Mouse (Mus musculus) gastrocnemius, postnatal 14 days (tissue): Measurements from ENCODE around the gene Ccs. TPM values are rescaled to one million over a fixed set of nuclear protein-coding genes. Genes with fewer than 3 reads are reported as not detected.

Experiments used
- DNase-seq: peaks from one replicate; pipeline ENCODE4 v3.0.0; 2021; ENCODE audit warnings: mixed read lengths
- intact Hi-C: fragments of 180-260 bp; cut with DNase I; formaldehyde crosslinking; loops from one replicate; pipeline ENCODE4 v1.15.1; 2025; ENCODE audit warnings: low total_unique reads
- total RNA-seq, 2 experiments: library from RNA; stranded (reverse); gene quantifications; 2 replicates each; pipeline ENCODE4 v1.2.3; 2021

Ccs gene
- total RNA-seq, 2 experiments from 2014 or later: 31.4 to 34.1 TPM

DNA sequence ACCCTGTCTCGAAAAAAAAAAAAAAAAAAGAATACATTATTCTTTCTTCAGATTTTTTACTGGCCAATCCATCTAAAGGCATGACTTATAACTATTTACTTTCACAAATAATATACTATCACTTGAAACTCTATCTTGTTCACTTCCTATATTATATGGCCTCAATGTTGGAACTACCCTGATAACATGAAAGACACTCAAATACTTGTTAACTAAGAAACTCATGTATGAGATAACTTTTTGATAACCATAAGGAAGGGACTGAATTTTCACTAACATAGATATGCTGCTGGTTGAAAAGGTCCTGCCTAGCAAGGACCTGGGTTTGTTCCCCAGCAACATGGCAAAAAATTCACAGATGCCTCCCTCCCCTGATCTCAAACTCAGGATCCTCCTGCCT is 43.2 kb downstream of the Ccs start:
- DNase-seq: no peak
- intact Hi-C loops: no loop called here

DNA sequence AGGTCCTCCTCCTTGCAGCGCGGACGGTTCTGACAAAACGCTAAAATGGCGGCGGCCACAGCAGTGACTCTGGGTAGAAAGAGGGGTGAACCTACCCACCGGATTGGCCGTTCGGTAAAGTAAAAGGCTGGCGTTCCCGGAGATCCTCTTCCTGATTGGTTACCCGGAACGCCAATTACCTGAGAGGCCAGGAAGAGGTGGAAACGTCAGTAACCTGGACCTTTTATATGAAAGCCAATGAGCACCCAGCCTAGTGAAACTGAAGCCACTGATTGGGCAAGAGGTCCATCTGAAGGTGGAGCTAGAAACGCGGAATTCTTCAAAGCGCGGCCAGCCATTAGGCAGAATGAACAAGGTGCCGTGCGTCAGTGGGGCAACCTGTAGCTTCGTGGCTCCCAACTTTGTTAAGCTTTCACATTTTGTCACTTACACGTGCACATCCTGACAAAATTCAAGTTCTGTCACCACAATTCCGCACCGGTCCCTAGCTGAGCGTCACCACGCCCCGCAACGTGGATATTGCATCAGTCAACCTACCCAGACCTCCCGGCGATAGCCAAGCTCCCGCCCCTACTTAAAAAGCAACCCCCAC is 45.2 kb downstream of the Ccs start, which contains the start of gene Rbm4:
Gene Rbm4, minus strand, starts transcription at position 71 of the 592 bp plus-strand sequence.
- intact Hi-C loops: no loop called here
- peak; percentile 95 for DNase-seq

DNA sequence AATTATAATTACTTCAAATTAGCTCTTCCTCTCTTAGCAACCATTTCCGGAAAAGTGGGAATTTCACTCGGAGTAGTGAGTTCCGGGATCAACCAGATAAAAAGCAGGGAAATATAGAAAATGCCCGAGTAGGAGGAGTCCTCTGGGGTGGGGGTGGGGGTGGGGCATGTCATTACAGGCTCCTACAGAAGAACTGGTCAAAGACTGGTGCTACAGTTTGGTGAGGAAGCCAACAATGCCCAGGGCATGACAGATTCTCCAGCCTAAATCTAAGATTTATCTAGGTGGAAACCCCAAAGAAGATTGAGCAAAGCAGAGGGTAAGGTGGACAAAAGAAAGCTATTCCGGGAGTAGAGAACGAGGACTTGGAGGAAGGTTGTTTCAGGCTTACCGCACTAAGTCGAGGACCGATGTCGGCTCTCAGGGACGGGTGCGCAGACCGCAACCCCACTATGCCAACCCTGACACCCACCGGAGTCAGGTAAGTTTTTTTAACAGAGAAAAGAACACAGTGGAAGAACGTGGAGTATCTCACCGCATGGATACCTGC is 45.8 kb downstream of the Ccs start:
- DNase-seq: no peak
- intact Hi-C loops: no loop called here

DNA sequence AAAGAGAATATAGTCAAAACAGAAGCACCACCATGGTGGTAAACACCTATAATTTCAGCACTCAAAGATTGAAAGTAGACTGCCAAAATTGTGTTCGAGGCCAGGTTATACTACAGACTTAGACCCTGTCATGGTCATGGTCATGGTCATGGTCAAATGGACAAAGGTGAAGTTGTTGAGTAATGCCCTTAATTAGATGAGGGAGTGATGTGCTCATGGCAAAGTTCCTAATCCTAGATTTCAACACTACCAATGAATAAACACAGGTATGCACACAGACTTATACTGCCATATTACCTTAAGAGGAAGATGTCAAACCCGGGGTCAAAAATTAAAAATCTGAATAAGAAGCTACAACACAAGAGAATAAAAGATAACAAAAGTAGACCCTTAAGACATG is 52.8 kb downstream of the Ccs start:
- DNase-seq: no peak
- intact Hi-C loops: no loop called here

DNA sequence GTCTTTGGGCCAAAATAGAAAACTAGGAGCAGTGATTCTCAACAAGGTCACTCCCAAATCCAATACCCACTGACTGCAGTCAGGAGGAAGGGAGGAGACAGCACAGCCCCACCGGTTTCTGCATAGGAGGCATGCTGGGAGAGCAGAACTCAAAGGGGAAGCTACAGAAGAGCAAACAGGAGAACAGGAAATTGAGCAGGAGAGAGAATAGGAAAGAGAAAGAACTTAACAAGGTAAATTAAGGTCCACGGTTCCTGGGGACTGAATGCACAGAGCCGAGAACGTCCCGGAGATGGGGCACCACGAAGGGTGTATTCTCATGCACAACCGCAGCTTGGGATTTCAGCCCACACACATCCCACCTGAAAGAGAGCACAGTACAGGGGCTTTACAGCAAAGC is 53.9 kb downstream of the Ccs start:
- intact Hi-C loops: no loop called here
- no peak for DNase-seq

DNA sequence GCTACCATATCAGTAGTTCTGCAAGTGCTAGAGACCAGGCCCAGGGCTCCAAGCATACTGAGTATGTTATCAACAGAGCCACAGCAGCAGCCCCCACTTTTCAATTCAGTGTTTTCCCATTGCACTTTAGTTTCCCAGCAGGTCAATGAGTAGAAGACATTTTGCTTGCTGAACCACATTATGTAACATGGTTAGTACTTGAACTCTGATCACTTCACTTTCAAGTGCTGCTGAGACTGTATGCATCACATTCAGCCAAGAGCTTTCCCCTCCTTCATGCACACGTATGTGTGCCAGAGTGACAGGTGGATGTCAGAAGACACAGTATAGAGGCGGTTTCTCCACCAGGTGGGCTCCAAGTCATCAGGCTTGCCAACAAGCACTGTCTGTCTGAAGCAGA is 56.2 kb downstream of the Ccs start:
- intact Hi-C loops: no loop called here
- no peak for DNase-seq

Other genes starting within 250 kb of the Ccs start
- 1 to 10 TPM; 2.3 to 3.2 TPM for gene Lrfn4, start 223.7 kb downstream of the Ccs start, total RNA-seq
- gene Rce1, start 213.7 kb downstream of the Ccs start, total RNA-seq: 1 to 10 TPM; 5.8 to 7.1 TPM
- gene Gm960, start 140.7 kb downstream of the Ccs start, total RNA-seq: under 1 TPM; 0.12 to 0.71 TPM
- under 1 TPM; 0.23 to 0.40 TPM for gene Sptbn2, start 128.2 kb downstream of the Ccs start, total RNA-seq
- 1 to 10 TPM; 2.5 to 3.4 TPM for gene Rbm4b, start 82.8 kb downstream of the Ccs start, total RNA-seq
- 10 to 100 TPM; 32.3 to 36.9 TPM for gene Rbm4, start 45.4 kb downstream of the Ccs start, total RNA-seq
- 10 to 100 TPM in 1 of 2 experiments, 1 to 10 TPM in 1; 9.0 to 11.9 TPM for gene Gm21992, start 27.7 kb downstream of the Ccs start, total RNA-seq
- gene Rbm14, start 27.7 kb downstream of the Ccs start, total RNA-seq: 10 to 100 TPM; 13.6 to 13.9 TPM
- gene Ccdc87, start within 50 bp of the Ccs start, total RNA-seq: not detected
- gene Ctsf, start 15.8 kb upstream of the Ccs start, total RNA-seq: 10 to 100 TPM; 29.5 to 38.2 TPM
- 1,000 to 10,000 TPM; 5,946 to 6,289 TPM for gene Actn3, start 38.6 kb upstream of the Ccs start, total RNA-seq
- 1 to 10 TPM; 3.3 to 3.7 TPM for gene Zdhhc24, start 39.3 kb upstream of the Ccs start, total RNA-seq
- gene Bbs1, start 67.3 kb upstream of the Ccs start, total RNA-seq: 1 to 10 TPM; 3.0 to 3.1 TPM
- 10 to 100 TPM; 25.8 to 28.4 TPM for gene Dpp3, start 89.0 kb upstream of the Ccs start, total RNA-seq
- gene Peli3, start 103.8 kb upstream of the Ccs start, total RNA-seq: under 1 TPM; 0.60 to 0.96 TPM
- gene Mrpl11, start 122.8 kb upstream of the Ccs start, total RNA-seq: 10 to 100 TPM; 51.5 to 52.3 TPM
- gene Npas4, start 151.0 kb upstream of the Ccs start, total RNA-seq: not detected
- 1 to 10 TPM; 4.9 to 6.5 TPM for gene Slc29a2, start 184.5 kb upstream of the Ccs start, total RNA-seq
- 10 to 100 TPM; 20.4 to 23.7 TPM for gene B4gat1, start 199.5 kb upstream of the Ccs start, total RNA-seq
- gene AC124502.3, start 199.6 kb upstream of the Ccs start, total RNA-seq: under 1 TPM; 0.43 to 0.89 TPM
- gene Brms1, start 202.0 kb upstream of the Ccs start, total RNA-seq: 10 to 100 TPM; 11.1 to 11.3 TPM
- 1 to 10 TPM in 1 of 2 experiments, under 1 TPM in 1; 0.55 to 1.1 TPM for gene Rin1, start 211.1 kb upstream of the Ccs start, total RNA-seq
- gene Cd248, start 228.7 kb upstream of the Ccs start, total RNA-seq: 10 to 100 TPM; 23.8 to 43.2 TPM
- under 1 TPM; 0.16 to 0.69 TPM for gene Tmem151a, start 246.2 kb upstream of the Ccs start, total RNA-seq
- 10 to 100 TPM; 43.8 to 47.3 TPM for gene Yif1a, start 249.2 kb upstream of the Ccs start, total RNA-seq